Mouse (Mus musculus): Measurements from ENCODE around the gene Slc37a3. TPM values are rescaled to one million over a fixed set of nuclear protein-coding genes. Genes with fewer than 3 reads are reported as not detected.
A peak's percentile ranks its signal among the peaks of the same experiment; 100 is the strongest.
"Not testable (repeated sequence)": the region's sequence is repeated elsewhere in the genome, so short reads cannot be mapped to it uniquely, and the experiment has no call there.

Slc37a3 gene
- polyA plus RNA-seq, 1 experiment from 2014 or later: 69.3 TPM

GRCm38 (mm10) chr6:39416654-39417053 is 39.2 kb upstream of the Slc37a3 start:
- not testable (repeated sequence) for H3K9me3 ChIP-seq (ENCODE audit: control insufficient read depth, low read length); H3K4me2 ChIP-seq (ENCODE audit: low read length); DNase-seq; H3K36me3 ChIP-seq (ENCODE audit: control insufficient read depth, insufficient read depth, low read length); ATAC-seq (ENCODE audit: low FRiP score, low TSS enrichment); H3K27me3 ChIP-seq (ENCODE audit: control insufficient read depth, insufficient read depth, low read length); H3K9ac ChIP-seq (replicated peaks; ENCODE audit: low read length); H3K27ac ChIP-seq (replicated peaks; ENCODE audit: low read depth, low read length); H3K4me3 ChIP-seq (replicated peaks; ENCODE audit: low read depth, low read length); H3K4me1 ChIP-seq (ENCODE audit: control insufficient read depth, insufficient read depth, low read length)

- Histone ChIP-seq H3K9me3 (ENCODE audit: control insufficient read depth, low read length) (no peaks in the 10 kb centered on the region), H3K27me3 (ENCODE audit: control insufficient read depth, insufficient read depth, low read length) (no peaks in the 10 kb centered on the region), H3K36me3 (ENCODE audit: control insufficient read depth, insufficient read depth, low read length) (no peaks in the 10 kb centered on the region), H3K27ac (replicated peaks; ENCODE audit: low read depth, low read length) (no peak overlapping the region), H3K4me1 (ENCODE audit: control insufficient read depth, insufficient read depth, low read length) (peaks cover 10% of the 10 kb centered on the region; the same call in 1 of the 2 replicates), H3K4me3 (replicated peaks; ENCODE audit: low read depth, low read length) (no peak overlapping the region), H3K4me2 (ENCODE audit: low read length) (no peak overlapping the region), H3K9ac (replicated peaks; ENCODE audit: low read length) (no peak overlapping the region)
- ATAC-seq (ENCODE audit: low FRiP score, low TSS enrichment) (no peak), DNase-seq (peak; percentile 72)
- WGBS: 50% methylated on average over 3 of the region's 5 CpGs
These were observed 38.3 kb upstream of the Slc37a3 start for GRCm38 (mm10) chr6:39415762-39416161.

GRCm38 (mm10) chr6:39414106-39414505 is 36.6 kb upstream of the Slc37a3 start:
- Histone ChIP-seq H3K9me3 (ENCODE audit: control insufficient read depth, low read length) (no peaks in the 10 kb centered on the region), H3K27me3 (ENCODE audit: control insufficient read depth, insufficient read depth, low read length) (no peaks in the 10 kb centered on the region), H3K9ac (replicated peaks; ENCODE audit: low read length) (no peak overlapping the region), H3K4me1 (ENCODE audit: control insufficient read depth, insufficient read depth, low read length) (peaks cover 10% of the 10 kb centered on the region; the same call in 1 of the 2 replicates), H3K4me2 (ENCODE audit: low read length) (no peak overlapping the region), H3K36me3 (ENCODE audit: control insufficient read depth, insufficient read depth, low read length) (peaks cover 2% of the 10 kb centered on the region; the same call in 1 of the 2 replicates), H3K4me3 (replicated peaks; ENCODE audit: low read depth, low read length) (no peak overlapping the region), H3K27ac (replicated peaks; ENCODE audit: low read depth, low read length) (0 out of 2 replicates have a peak overlapping the region, but pooled peaks have one; percentile 10)
- DNase-seq: peak; percentile 49
- no peak for ATAC-seq (ENCODE audit: low FRiP score, low TSS enrichment)
- 95% methylated on average over 1 of the region's 1 CpGs for WGBS

GRCm38 (mm10) chr6:39406480-39406879 is 29.0 kb upstream of the Slc37a3 start:
- Histone ChIP-seq H3K4me2 (ENCODE audit: low read length) (no peak overlapping the region), H3K36me3 (ENCODE audit: control insufficient read depth, insufficient read depth, low read length) (peaks cover 56% of the 10 kb centered on the region), H3K4me3 (replicated peaks; ENCODE audit: low read depth, low read length) (no peak overlapping the region), H3K27me3 (ENCODE audit: control insufficient read depth, insufficient read depth, low read length) (no peaks in the 10 kb centered on the region), H3K4me1 (ENCODE audit: control insufficient read depth, insufficient read depth, low read length) (no peaks in the 10 kb centered on the region), H3K9ac (replicated peaks; ENCODE audit: low read length) (no peak overlapping the region), H3K27ac (replicated peaks; ENCODE audit: low read depth, low read length) (no peak overlapping the region), H3K9me3 (ENCODE audit: control insufficient read depth, low read length) (no peaks in the 10 kb centered on the region)
- WGBS: 95% methylated on average over 5 of the region's 5 CpGs
- ATAC-seq (ENCODE audit: low FRiP score, low TSS enrichment) (no peak), DNase-seq (no peak)

GRCm38 (mm10) chr6:39403136-39403535 is 25.7 kb upstream of the Slc37a3 start:
- ATAC-seq (ENCODE audit: low FRiP score, low TSS enrichment) (no peak), DNase-seq (no peak)
- Histone ChIP-seq H3K4me2 (ENCODE audit: low read length) (no peak overlapping the region), H3K4me1 (ENCODE audit: control insufficient read depth, insufficient read depth, low read length) (no peaks in the 10 kb centered on the region), H3K27me3 (ENCODE audit: control insufficient read depth, insufficient read depth, low read length) (no peaks in the 10 kb centered on the region), H3K9me3 (ENCODE audit: control insufficient read depth, low read length) (no peaks in the 10 kb centered on the region), H3K4me3 (replicated peaks; ENCODE audit: low read depth, low read length) (no peak overlapping the region), H3K27ac (replicated peaks; ENCODE audit: low read depth, low read length) (no peak overlapping the region), H3K36me3 (ENCODE audit: control insufficient read depth, insufficient read depth, low read length) (peaks cover 79% of the 10 kb centered on the region), H3K9ac (replicated peaks; ENCODE audit: low read length) (no peak overlapping the region)
- 93% methylated on average over 2 of the region's 2 CpGs for WGBS

- WGBS: 67% methylated on average over 7 of the region's 7 CpGs
- no peak overlapping the region for H3K4me3 ChIP-seq (replicated peaks; ENCODE audit: low read depth, low read length)
- H3K4me1 ChIP-seq (ENCODE audit: control insufficient read depth, insufficient read depth, low read length): no peaks in the 10 kb centered on the region
- no peak overlapping the region for H3K27ac ChIP-seq (replicated peaks; ENCODE audit: low read depth, low read length)
- H3K9me3 ChIP-seq (ENCODE audit: control insufficient read depth, low read length): no peaks in the 10 kb centered on the region
- no peak overlapping the region for H3K4me2 ChIP-seq (ENCODE audit: low read length)
- peaks cover 79% of the 10 kb centered on the region for H3K36me3 ChIP-seq (ENCODE audit: control insufficient read depth, insufficient read depth, low read length)
- DNase-seq (peak; percentile 39), ATAC-seq (ENCODE audit: low FRiP score, low TSS enrichment) (no peak)
- no peak overlapping the region for H3K9ac ChIP-seq (replicated peaks; ENCODE audit: low read length)
- no peaks in the 10 kb centered on the region for H3K27me3 ChIP-seq (ENCODE audit: control insufficient read depth, insufficient read depth, low read length)
These were observed 22.9 kb upstream of the Slc37a3 start for GRCm38 (mm10) chr6:39400343-39400742.

- ATAC-seq (ENCODE audit: low FRiP score, low TSS enrichment) (no peak), DNase-seq (no peak)
- H3K4me3 ChIP-seq (replicated peaks; ENCODE audit: low read depth, low read length): no peak overlapping the region
- H3K9me3 ChIP-seq (ENCODE audit: control insufficient read depth, low read length): no peaks in the 10 kb centered on the region
- no peaks in the 10 kb centered on the region for H3K4me1 ChIP-seq (ENCODE audit: control insufficient read depth, insufficient read depth, low read length)
- no peak overlapping the region for H3K9ac ChIP-seq (replicated peaks; ENCODE audit: low read length)
- H3K27ac ChIP-seq (replicated peaks; ENCODE audit: low read depth, low read length): no peak overlapping the region
- no peaks in the 10 kb centered on the region for H3K27me3 ChIP-seq (ENCODE audit: control insufficient read depth, insufficient read depth, low read length)
- WGBS: 95% methylated on average over 9 of the region's 9 CpGs
- no peak overlapping the region for H3K4me2 ChIP-seq (ENCODE audit: low read length)
- peaks cover 63% of the 10 kb centered on the region for H3K36me3 ChIP-seq (ENCODE audit: control insufficient read depth, insufficient read depth, low read length)
These were observed 20.9 kb upstream of the Slc37a3 start for GRCm38 (mm10) chr6:39398342-39398741.

- H3K9ac ChIP-seq (replicated peaks; ENCODE audit: low read length): no peak overlapping the region
- no peaks in the 10 kb centered on the region for H3K9me3 ChIP-seq (ENCODE audit: control insufficient read depth, low read length)
- WGBS: 95% methylated on average over 6 of the region's 6 CpGs
- H3K4me1 ChIP-seq (ENCODE audit: control insufficient read depth, insufficient read depth, low read length): no peaks in the 10 kb centered on the region
- no peak overlapping the region for H3K27ac ChIP-seq (replicated peaks; ENCODE audit: low read depth, low read length)
- ATAC-seq (ENCODE audit: low FRiP score, low TSS enrichment): no peak
- no peak overlapping the region for H3K4me3 ChIP-seq (replicated peaks; ENCODE audit: low read depth, low read length)
- no peak overlapping the region for H3K4me2 ChIP-seq (ENCODE audit: low read length)
- DNase-seq: no peak
- H3K27me3 ChIP-seq (ENCODE audit: control insufficient read depth, insufficient read depth, low read length): no peaks in the 10 kb centered on the region
- peaks cover 54% of the 10 kb centered on the region for H3K36me3 ChIP-seq (ENCODE audit: control insufficient read depth, insufficient read depth, low read length)
These were observed 19.6 kb upstream of the Slc37a3 start for GRCm38 (mm10) chr6:39397046-39397445.

GRCm38 (mm10) chr6:39395916-39396315 is 18.4 kb upstream of the Slc37a3 start:
- no peaks in the 10 kb centered on the region for H3K27me3 ChIP-seq (ENCODE audit: control insufficient read depth, insufficient read depth, low read length)
- ATAC-seq (ENCODE audit: low FRiP score, low TSS enrichment) (no peak), DNase-seq (no peak)
- no peak overlapping the region for H3K4me2 ChIP-seq (ENCODE audit: low read length)
- no peaks in the 10 kb centered on the region for H3K4me1 ChIP-seq (ENCODE audit: control insufficient read depth, insufficient read depth, low read length)
- 86% methylated on average over 4 of the region's 4 CpGs for WGBS
- H3K36me3 ChIP-seq (ENCODE audit: control insufficient read depth, insufficient read depth, low read length): peaks cover 49% of the 10 kb centered on the region
- no peak overlapping the region for H3K9ac ChIP-seq (replicated peaks; ENCODE audit: low read length)
- H3K4me3 ChIP-seq (replicated peaks; ENCODE audit: low read depth, low read length): no peak overlapping the region
- no peaks in the 10 kb centered on the region for H3K9me3 ChIP-seq (ENCODE audit: control insufficient read depth, low read length)
- H3K27ac ChIP-seq (replicated peaks; ENCODE audit: low read depth, low read length): no peak overlapping the region
